Mouse (Mus musculus) B cell, adult 2 months (primary cell): ENCODE results near the gene Selplg.

ENCODE experiments used
- DNase-seq, 2 experiments: peaks; one replicate each; pipeline ENCODE4 v3.0.0; 2022

Gene Selplg

DNA sequence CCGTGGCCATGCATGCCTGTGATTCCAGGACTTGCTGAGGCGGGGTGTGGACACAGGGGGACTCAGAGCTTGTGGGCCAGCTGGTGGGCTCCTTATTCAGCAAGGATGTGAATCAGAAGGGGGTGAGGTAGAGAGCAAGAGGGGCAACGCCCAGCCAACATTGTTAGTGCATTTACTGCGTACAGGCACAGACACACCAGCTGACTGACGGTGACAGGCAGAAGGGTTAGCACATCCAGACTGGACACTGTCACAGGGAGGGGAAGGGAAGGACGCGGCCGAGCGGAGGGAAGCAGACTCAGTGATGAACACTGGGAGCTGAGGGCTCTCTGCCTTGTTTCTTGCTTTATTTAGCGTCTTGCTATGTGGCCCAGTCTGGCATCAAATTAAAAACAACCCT lies 21.1 kb upstream of the Selplg start:
- no peak for DNase-seq

- DNase-seq: no peak
Measured at GRCm38 (mm10) chr5:113852463-113852862, 20.0 kb upstream of the Selplg start.

- DNase-seq: no peak
Measured at GRCm38 (mm10) chr5:113850680-113851230, 18.3 kb upstream of the Selplg start.

DNA sequence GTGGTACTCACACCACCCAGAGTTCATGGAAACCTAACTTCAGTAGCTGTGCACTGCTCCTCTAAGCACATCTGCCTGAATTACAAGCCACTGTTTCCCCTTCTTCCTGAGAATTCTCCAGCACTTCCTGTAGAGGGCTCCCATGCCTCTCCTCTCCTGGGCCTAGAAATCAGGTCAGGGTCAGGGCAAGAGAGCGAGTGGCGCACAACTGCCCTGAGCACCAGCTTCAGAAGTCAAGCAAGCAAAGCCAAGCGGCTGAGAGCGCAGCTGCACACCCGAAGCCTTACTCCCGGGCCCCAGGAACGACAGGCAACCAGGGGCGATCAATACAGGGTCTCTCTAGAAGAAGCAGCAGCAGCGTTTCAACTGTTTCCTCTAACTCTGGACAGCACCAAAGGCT lies 15.2 kb upstream of the Selplg start:
- no peak for DNase-seq

- no peak for DNase-seq
Measured at GRCm38 (mm10) chr5:113846656-113847055, 14.2 kb upstream of the Selplg start.

- no peak for DNase-seq
Measured at GRCm38 (mm10) chr5:113845627-113846026, 13.2 kb upstream of the Selplg start.

DNA sequence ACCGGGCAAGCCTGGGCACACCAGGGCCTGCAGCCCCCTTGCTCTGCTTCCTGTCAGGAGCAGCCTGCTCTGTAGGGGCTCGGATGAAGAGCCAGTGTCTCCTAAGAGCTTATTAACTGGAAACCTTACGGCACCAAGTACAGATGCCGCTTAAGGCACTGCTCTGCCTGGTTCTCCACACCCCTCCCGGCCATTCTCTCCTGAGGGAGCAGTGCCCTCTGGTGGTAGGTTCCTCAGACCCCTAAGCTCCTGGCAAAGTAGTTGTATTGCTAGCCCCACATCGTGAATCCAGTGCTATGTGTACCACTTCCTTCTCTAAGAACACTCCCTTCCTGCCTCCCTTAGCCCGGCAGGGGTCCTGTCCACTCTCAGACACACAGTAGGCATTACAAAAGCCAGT lies 12.3 kb upstream of the Selplg start:
- DNase-seq: peak; percentile 91 to 93

GRCm38 (mm10) chr5:113844106-113844505 lies 11.7 kb upstream of the Selplg start:
- no peak for DNase-seq

DNA sequence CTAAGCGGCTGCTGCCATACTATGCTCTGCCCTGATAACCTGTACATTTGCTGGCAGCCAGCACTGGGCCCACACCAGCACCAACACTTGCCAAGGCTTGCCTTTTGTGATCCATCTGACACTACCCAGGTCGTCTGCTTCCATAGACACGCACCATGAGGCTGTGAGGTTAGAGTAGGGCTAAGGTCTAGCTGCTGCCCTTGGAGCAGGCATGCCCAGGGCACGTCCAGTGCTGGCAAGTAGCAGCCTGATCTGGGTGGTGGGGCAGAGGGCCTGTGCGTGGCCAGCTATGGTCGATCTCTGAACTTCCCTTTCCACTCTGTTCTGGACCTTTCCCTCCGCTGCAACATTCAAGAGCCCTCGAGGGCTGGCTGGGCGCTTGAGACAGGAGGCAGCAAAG lies 10.5 kb upstream of the Selplg start:
- DNase-seq: no peak

GRCm38 (mm10) chr5:113842244-113842643 lies 9.8 kb upstream of the Selplg start:
- no peak for DNase-seq

GRCm38 (mm10) chr5:113841243-113842225 lies 9.1 kb upstream of the Selplg start:
- DNase-seq: peak; percentile 56 to 65

DNA sequence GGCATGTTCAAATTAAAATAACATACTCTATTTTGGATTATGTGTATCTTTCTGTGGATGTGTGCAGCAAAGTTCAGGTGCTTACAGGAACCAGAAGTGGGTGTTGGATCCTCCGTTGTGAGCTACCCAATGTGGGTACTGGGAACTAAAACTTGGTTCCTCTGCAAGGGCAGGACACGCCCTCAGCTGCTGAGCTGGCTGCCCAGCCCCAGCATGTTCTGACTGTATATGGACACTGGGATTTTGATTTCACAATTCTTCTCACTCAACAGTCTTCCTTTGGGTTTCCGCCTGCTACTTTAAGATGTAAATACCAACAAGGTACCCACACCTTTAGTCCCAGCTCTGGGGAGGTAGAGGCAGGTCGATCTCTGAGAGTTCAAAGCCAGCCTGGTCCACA lies 8.0 kb upstream of the Selplg start:
- DNase-seq: no peak

DNA sequence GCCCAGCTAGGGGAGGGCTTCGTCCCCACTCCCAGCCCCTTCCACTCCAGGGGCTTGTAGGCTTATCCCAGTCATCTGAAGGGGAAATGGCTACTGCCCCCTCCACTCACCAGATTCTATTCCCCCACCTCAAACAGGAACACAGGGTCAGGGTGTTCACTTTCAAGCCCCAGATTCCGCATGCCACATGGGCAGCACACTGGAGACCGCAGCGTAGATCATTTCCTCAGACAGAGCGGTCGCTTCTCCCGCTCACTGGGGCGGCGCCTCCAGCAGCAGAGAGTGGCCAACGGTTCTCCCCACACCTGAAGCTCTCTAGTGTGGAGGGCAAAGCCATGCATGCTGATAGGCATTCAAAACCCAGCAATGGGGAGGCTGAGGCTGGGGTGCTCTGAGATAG lies 4.5 kb upstream of the Selplg start:
- peak in 1 of 2 experiments; percentile 25 for DNase-seq

- peak; percentile 42 to 48 for DNase-seq
Measured at GRCm38 (mm10) chr5:113833316-113833947, 988 bp upstream of the Selplg start.

DNA sequence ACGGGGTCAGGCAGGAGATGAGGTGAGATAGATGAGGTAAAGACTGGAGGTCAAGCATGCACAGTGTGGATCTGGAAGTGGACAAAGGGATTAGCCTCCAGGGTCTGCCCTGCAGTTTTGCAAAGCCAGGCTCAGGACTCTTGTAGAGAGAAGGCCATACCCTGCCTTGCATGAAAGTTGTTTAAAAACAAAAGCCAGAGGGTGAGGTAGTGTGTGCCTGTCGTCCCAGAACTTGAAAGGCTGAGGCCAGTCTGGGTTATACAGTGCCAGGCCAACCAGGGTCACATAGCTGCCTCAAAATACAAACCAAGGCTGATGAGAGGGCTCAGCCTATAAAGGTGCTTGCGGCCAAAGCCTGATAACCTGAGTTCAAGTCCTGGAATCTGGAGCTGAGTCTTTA lies 703 bp downstream of the Selplg start:
- DNase-seq: no peak

DNA sequence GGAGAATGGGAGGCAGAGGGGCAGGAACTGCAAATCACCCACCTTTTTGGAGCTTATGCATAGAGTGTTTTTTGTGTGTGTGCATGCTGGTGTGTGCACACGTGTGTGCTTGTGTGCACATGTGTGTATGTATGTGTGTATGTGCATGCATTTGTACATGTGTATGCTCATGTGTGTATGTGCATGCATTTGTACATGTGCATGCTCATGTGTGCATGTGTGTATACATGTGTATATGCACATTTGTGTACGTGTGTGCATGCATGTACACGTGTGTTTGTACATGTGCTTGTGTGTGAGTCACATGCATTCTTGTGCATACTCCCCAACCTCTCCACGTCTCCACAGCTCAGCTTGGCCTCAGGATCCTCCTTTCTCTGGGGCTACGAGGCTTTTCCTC lies 1.6 kb downstream of the Selplg start:
- DNase-seq: no peak

DNA sequence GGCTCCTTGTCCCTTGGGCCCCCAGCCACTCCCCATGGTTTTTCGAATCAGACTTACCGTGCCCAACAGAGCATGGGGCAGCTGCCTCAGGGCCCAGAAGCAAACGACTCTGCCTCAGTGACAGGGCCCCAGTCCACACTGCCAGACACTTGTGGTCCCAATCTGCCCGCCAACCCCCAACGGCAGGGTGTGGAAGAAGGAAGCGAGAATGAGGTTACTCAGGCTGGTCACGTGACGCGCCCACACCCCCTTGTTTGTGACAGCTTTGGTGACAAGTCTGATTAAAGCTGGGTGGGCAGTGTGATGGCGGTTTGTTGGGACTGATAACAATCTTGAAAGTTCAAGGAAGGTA lies 2.2 kb downstream of the Selplg start:
- DNase-seq: peak; percentile 89 to 92

DNA sequence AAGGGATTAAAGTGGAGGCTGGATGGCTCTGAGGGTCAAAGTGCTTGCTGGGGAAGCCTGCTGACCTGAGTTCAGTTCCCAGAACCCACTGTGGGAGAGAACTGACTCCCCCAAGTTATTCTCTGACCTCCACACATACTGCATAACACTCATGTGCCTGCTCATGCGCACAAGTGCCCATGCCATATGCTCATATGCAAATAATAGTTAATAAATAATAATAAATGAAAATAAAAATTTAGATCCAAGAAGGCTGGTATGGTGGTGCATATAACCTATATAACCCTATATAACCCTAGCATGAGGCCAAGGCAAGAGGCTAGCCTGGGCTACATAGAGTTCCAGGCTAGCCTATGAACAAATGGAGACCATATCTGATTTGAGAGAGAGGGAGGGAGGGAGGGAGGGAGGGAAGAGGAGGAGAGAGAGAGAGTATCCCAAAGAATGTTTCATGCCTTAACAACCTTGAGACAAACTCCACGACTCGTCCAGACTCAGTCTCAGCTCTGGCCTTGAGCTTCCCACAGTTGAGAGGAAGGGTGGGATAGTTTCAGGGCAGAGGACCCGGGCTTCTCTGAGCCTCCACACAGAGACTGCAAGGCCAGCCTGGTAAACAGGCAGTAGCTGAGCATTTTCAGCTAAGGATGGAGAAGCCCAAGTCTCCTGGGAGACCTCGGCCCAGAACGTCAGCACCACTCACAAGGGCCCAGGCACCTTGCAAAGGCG lies 2.7 kb downstream of the Selplg start:
- DNase-seq: no peak

GRCm38 (mm10) chr5:113828481-113828880 lies 4.0 kb downstream of the Selplg start:
- DNase-seq: no peak

- no peak for DNase-seq
Measured at GRCm38 (mm10) chr5:113827991-113828411, 4.4 kb downstream of the Selplg start.

- DNase-seq: no peak
Measured at GRCm38 (mm10) chr5:113826619-113827018, 5.8 kb downstream of the Selplg start.

- DNase-seq: no peak
Measured at GRCm38 (mm10) chr5:113825558-113825957, 6.9 kb downstream of the Selplg start.

GRCm38 (mm10) chr5:113824228-113824627 lies 8.2 kb downstream of the Selplg start:
- peak in 1 of 2 experiments; percentile 30 for DNase-seq
